8 mouse cellular contexts compared by ENCODE assay signal in the genomic region with DNA sequence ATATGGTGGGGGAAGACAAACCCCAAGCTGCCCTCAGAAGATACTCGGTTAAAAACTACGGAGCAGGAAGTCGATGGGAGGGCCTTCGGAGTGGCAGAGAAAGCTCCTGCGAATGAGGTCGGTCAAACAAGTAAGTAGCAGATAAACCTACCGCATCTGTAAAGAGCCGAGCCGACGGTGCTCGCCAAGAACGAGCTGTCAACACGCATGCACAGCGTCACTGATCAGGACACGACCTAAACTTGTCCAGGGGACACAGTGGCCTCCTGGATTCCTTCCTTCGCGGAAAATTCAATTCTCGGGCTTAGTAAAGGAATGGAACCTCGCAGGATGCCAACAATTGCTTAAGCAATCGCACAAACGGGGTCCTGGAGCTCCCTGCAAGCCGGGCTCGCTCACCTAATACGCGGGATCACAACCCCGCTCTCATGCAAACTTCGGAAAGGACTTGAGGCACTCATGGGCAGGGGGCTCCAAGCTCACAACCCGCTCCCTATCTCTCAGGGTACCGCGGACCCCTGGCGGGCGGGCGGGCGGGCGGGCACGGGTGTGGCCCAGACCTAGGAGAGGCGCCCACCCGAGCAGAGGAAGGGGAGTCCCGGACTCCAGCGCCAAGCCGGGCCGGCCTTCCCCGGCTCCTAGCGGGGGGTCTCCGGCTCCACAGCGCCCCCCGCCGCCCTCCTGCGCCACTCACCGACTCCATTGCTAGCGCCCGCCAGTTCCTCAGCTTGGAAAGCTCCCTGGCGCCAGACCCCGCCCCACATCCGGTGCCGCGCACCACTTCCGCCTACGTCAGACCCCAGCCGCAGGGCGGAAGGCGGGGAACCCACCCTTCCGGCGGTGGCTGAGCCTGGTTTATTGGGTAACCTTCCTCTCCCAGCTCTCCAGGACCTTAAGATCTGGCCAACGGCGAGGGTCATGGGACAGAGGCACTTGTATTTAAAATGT. TPM values are rescaled to one million over a fixed set of nuclear protein-coding genes. Genes with fewer than 3 reads are reported as not detected.
A peak's percentile ranks its signal among the peaks of the same experiment; 100 is the strongest.
DNase-seq lines count a peak whose midpoint lies in the region; ATAC-seq lines count a peak whose summit lies in the region.

A gene (minus strand): TSS at position 786 of the 948 bp plus-strand sequence.

- H3K27ac ChIP-seq in lung, embryonic 16.5 days (ENCODE audit: low read length) = peak within 1 kb of the TSS; percentile 97

- peak; percentile 87 to 93 for ATAC-seq in hematopoietic stem cell, adult 5-6 weeks (replicated peaks in 1 of 2; ENCODE audit: insufficient read depth in 1 of 2, low FRiP score in 2 of 2, low TSS enrichment in 1 of 2, low read depth in 1 of 2, poor library complexity in 2 of 2, severe bottlenecking in 2 of 2)
- ATAC-seq in lung, embryonic 16.5 days (ENCODE audit: low read depth) = peak; percentile 98

- H3K27me3 ChIP-seq in lung, embryonic 16.5 days (ENCODE audit: control insufficient read depth, insufficient read depth, low read depth, low read length) = no peaks in the 10 kb centered on the region

- 0% methylated on average over 55 of the region's 66 CpGs for WGBS in lung, embryonic 16.5 days

- H3K36me3 ChIP-seq in lung, embryonic 16.5 days (ENCODE audit: control insufficient read depth, insufficient read depth, low read length) = peaks cover 30% of the 10 kb centered on the region

- peak within 1 kb of the TSS; percentile 69 for H3K4me2 ChIP-seq in lung, embryonic 16.5 days (ENCODE audit: low read depth, low read length)

- H3K4me1 ChIP-seq in lung, embryonic 16.5 days (replicated peaks; ENCODE audit: control insufficient read depth, insufficient read depth, low read length) = peaks cover 19% of the 10 kb centered on the region

- H3K9me3 ChIP-seq in lung, embryonic 16.5 days (ENCODE audit: control insufficient read depth, low read length) = no peaks in the 10 kb centered on the region

- peak within 1 kb of the TSS; percentile 84 for H3K9ac ChIP-seq in lung, embryonic 16.5 days (ENCODE audit: low read length)

- DNase-seq in MEL-GATA-1-ER (ENCODE audit: extremely low read depth, low read depth) = peak; percentile 97
- DNase-seq in cerebellum, adult 8-10 months = peak; percentile 92
- peak; percentile 95 for DNase-seq in forelimb bud, embryonic 11.5 days (ENCODE audit: low read depth, low spot score)
- DNase-seq in layer of hippocampus, adult 9-10 months (ENCODE audit: low spot score) = peak; percentile 75
- peak; percentile 91 for DNase-seq in ovary, postnatal 10 days (ENCODE audit: low spot score)
- peak; percentile 97 to 98 for DNase-seq in thymus, postnatal 10 days (ENCODE audit: low spot score in 2 of 2)

- H3K4me3 ChIP-seq in lung, embryonic 16.5 days (ENCODE audit: low read length) = peak within 1 kb of the TSS; percentile 90

RNA-seq across cellular contexts. Expression of the gene that starts here (rescaled TPM):
- 70.7 and 115 TPM in 2 replicates for total RNA-seq in hematopoietic stem cell, adult 5-6 weeks (2017)
- 106 TPM in 2 replicates for polyA plus RNA-seq in lung, embryonic 16.5 days (2015; fragmentation: Nextera tagmentation; extraction: Ambion mirVana)

Comparison
In these comparisons a context has a peak if more than half of its experiments do, and no peak if none do; other contexts are left out.
1. Peak in every context shown above with its lines: DNase-seq, ATAC-seq, H3K4me3 ChIP-seq and H3K27ac ChIP-seq.